Mouse (Mus musculus): Measurements from ENCODE around the gene Steap3. TPM values are rescaled to one million over a fixed set of nuclear protein-coding genes. Genes with fewer than 3 reads are reported as not detected.

The Steap3 gene
- polyA plus RNA-seq, 1 experiment from 2014 or later = 4.6 TPM

- no peak for TF ChIP-seq CTCF (IDR thresholded peaks at IDR 0.05; ENCODE audit: low read depth)
- no peak overlapping the region for H3K4me3 ChIP-seq (replicated peaks; ENCODE audit: low read depth, low read length)
- H3K9ac ChIP-seq (ENCODE audit: low read depth, low read length) = no peak overlapping the region
- no peaks in the 10 kb centered on the region for H3K27me3 ChIP-seq (ENCODE audit: insufficient read depth, low read length)
- no peak overlapping the region for H3K4me2 ChIP-seq (ENCODE audit: low read length)
- ATAC-seq (replicated peaks; ENCODE audit: low FRiP score, low read depth) (no peak), DNase-seq (ENCODE audit: low spot score) (peak; percentile 54)
- WGBS = 52% methylated on average over 8 of the region's 8 CpGs
- no peak overlapping the region for H3K27ac ChIP-seq
- no peaks in the 10 kb centered on the region for H3K4me1 ChIP-seq (replicated peaks; ENCODE audit: insufficient read depth, low read length)
- no peaks in the 10 kb centered on the region for H3K36me3 ChIP-seq (ENCODE audit: insufficient read depth, low read length)
- H3K9me3 ChIP-seq (replicated peaks; ENCODE audit: low read length) = no peaks in the 10 kb centered on the region
Observed at GRCm38 (mm10) chr1:120258245-120258644, 14.3 kb downstream of the Steap3 start.

- Histone ChIP-seq H3K27ac (no peak overlapping the region), H3K27me3 (ENCODE audit: insufficient read depth, low read length) (no peaks in the 10 kb centered on the region), H3K4me1 (replicated peaks; ENCODE audit: insufficient read depth, low read length) (no peaks in the 10 kb centered on the region), H3K9ac (ENCODE audit: low read depth, low read length) (no peak overlapping the region), H3K36me3 (ENCODE audit: insufficient read depth, low read length) (no peaks in the 10 kb centered on the region), H3K9me3 (replicated peaks; ENCODE audit: low read length) (no peaks in the 10 kb centered on the region), H3K4me2 (ENCODE audit: low read length) (no peak overlapping the region), H3K4me3 (replicated peaks; ENCODE audit: low read depth, low read length) (no peak overlapping the region)
- ATAC-seq (replicated peaks; ENCODE audit: low FRiP score, low read depth) (no peak), DNase-seq (ENCODE audit: low spot score) (no peak)
- 75% methylated on average over 6 of the region's 6 CpGs for WGBS
- TF ChIP-seq CTCF (IDR thresholded peaks at IDR 0.05; ENCODE audit: low read depth) = no peak
Observed at GRCm38 (mm10) chr1:120253751-120254150, 18.8 kb downstream of the Steap3 start.

GRCm38 (mm10) chr1:120252519-120253160, 19.9 kb downstream of the Steap3 start:
- Histone ChIP-seq H3K4me1 (replicated peaks; ENCODE audit: insufficient read depth, low read length) (no peaks in the 10 kb centered on the region), H3K27me3 (ENCODE audit: insufficient read depth, low read length) (no peaks in the 10 kb centered on the region), H3K27ac (no peak overlapping the region), H3K4me2 (ENCODE audit: low read length) (no peak overlapping the region), H3K36me3 (ENCODE audit: insufficient read depth, low read length) (no peaks in the 10 kb centered on the region), H3K9me3 (replicated peaks; ENCODE audit: low read length) (no peaks in the 10 kb centered on the region), H3K9ac (ENCODE audit: low read depth, low read length) (no peak overlapping the region), H3K4me3 (replicated peaks; ENCODE audit: low read depth, low read length) (no peak overlapping the region)
- DNase-seq (ENCODE audit: low spot score) (no peak), ATAC-seq (replicated peaks; ENCODE audit: low FRiP score, low read depth) (no peak)
- WGBS = 90% methylated on average over 7 of the region's 7 CpGs
- TF ChIP-seq CTCF (IDR thresholded peaks at IDR 0.05; ENCODE audit: low read depth) = no peak

- no peak for TF ChIP-seq CTCF (IDR thresholded peaks at IDR 0.05; ENCODE audit: low read depth)
- Histone ChIP-seq H3K27ac (no peak overlapping the region), H3K36me3 (ENCODE audit: insufficient read depth, low read length) (no peaks in the 10 kb centered on the region), H3K27me3 (ENCODE audit: insufficient read depth, low read length) (no peaks in the 10 kb centered on the region), H3K9me3 (replicated peaks; ENCODE audit: low read length) (no peaks in the 10 kb centered on the region), H3K4me2 (ENCODE audit: low read length) (no peak overlapping the region), H3K4me1 (replicated peaks; ENCODE audit: insufficient read depth, low read length) (no peaks in the 10 kb centered on the region), H3K9ac (ENCODE audit: low read depth, low read length) (no peak overlapping the region), H3K4me3 (replicated peaks; ENCODE audit: low read depth, low read length) (no peak overlapping the region)
- ATAC-seq (replicated peaks; ENCODE audit: low FRiP score, low read depth) (no peak), DNase-seq (ENCODE audit: low spot score) (no peak)
- 100% methylated on average over 1 of the region's 1 CpGs for WGBS
Observed at GRCm38 (mm10) chr1:120251193-120251592, 21.3 kb downstream of the Steap3 start.

GRCm38 (mm10) chr1:120250586-120250985, 21.9 kb downstream of the Steap3 start:
- TF ChIP-seq CTCF (IDR thresholded peaks at IDR 0.05; ENCODE audit: low read depth) = no peak
- ATAC-seq (replicated peaks; ENCODE audit: low FRiP score, low read depth) (no peak), DNase-seq (ENCODE audit: low spot score) (no peak)
- Histone ChIP-seq H3K9me3 (replicated peaks; ENCODE audit: low read length) (no peaks in the 10 kb centered on the region), H3K36me3 (ENCODE audit: insufficient read depth, low read length) (no peaks in the 10 kb centered on the region), H3K4me3 (replicated peaks; ENCODE audit: low read depth, low read length) (no peak overlapping the region), H3K27ac (no peak overlapping the region), H3K9ac (ENCODE audit: low read depth, low read length) (no peak overlapping the region), H3K4me2 (ENCODE audit: low read length) (no peak overlapping the region), H3K27me3 (ENCODE audit: insufficient read depth, low read length) (no peaks in the 10 kb centered on the region), H3K4me1 (replicated peaks; ENCODE audit: insufficient read depth, low read length) (no peaks in the 10 kb centered on the region)
- 87% methylated on average over 3 of the region's 3 CpGs for WGBS

- no peaks in the 10 kb centered on the region for H3K27me3 ChIP-seq (ENCODE audit: insufficient read depth, low read length)
- no peaks in the 10 kb centered on the region for H3K9me3 ChIP-seq (replicated peaks; ENCODE audit: low read length)
- no peak for DNase-seq (ENCODE audit: low spot score)
- WGBS = 88% methylated on average over 5 of the region's 5 CpGs
- no peak overlapping the region for H3K4me2 ChIP-seq (ENCODE audit: low read length)
- H3K27ac ChIP-seq = no peak overlapping the region
- ATAC-seq (replicated peaks; ENCODE audit: low FRiP score, low read depth) = no peak
- H3K36me3 ChIP-seq (ENCODE audit: insufficient read depth, low read length) = no peaks in the 10 kb centered on the region
- TF ChIP-seq CTCF (IDR thresholded peaks at IDR 0.05; ENCODE audit: low read depth) = no peak
- H3K9ac ChIP-seq (ENCODE audit: low read depth, low read length) = no peak overlapping the region
- H3K4me3 ChIP-seq (replicated peaks; ENCODE audit: low read depth, low read length) = no peak overlapping the region
- no peaks in the 10 kb centered on the region for H3K4me1 ChIP-seq (replicated peaks; ENCODE audit: insufficient read depth, low read length)
Observed at GRCm38 (mm10) chr1:120249842-120250241, 22.7 kb downstream of the Steap3 start.

- Histone ChIP-seq H3K4me3 (replicated peaks; ENCODE audit: low read depth, low read length) (no peak overlapping the region), H3K4me2 (ENCODE audit: low read length) (no peak overlapping the region), H3K36me3 (ENCODE audit: insufficient read depth, low read length) (no peaks in the 10 kb centered on the region), H3K27me3 (ENCODE audit: insufficient read depth, low read length) (no peaks in the 10 kb centered on the region), H3K9me3 (replicated peaks; ENCODE audit: low read length) (no peaks in the 10 kb centered on the region), H3K9ac (ENCODE audit: low read depth, low read length) (no peak overlapping the region), H3K27ac (no peak overlapping the region), H3K4me1 (replicated peaks; ENCODE audit: insufficient read depth, low read length) (no peaks in the 10 kb centered on the region)
- ATAC-seq (replicated peaks; ENCODE audit: low FRiP score, low read depth) (no peak), DNase-seq (ENCODE audit: low spot score) (peak; percentile 15)
- no peak for TF ChIP-seq CTCF (IDR thresholded peaks at IDR 0.05; ENCODE audit: low read depth)
- 46% methylated on average over 5 of the region's 5 CpGs for WGBS
Observed at GRCm38 (mm10) chr1:120248156-120248555, 24.3 kb downstream of the Steap3 start.

Measured in kidney, postnatal 0 days (tissue).